Mouse (Mus musculus) kidney, embryonic 14.5 days (tissue): ENCODE results near the gene Pfkl. TPM values are rescaled to one million over a fixed set of nuclear protein-coding genes. Genes with fewer than 3 reads are reported as not detected.

ENCODE experiments used
- ATAC-seq: fragments of 200-750 bp; cut with Nextera tagmentation; 2 replicates; pipeline ENCODE4 v1.8.0; 2017; ENCODE audit warnings: moderate number of reproducible peaks, mild to moderate bottlenecking, moderate TSS enrichment, moderate library complexity; ENCODE audit not compliant: low FRiP score, low TSS enrichment
- H3K27ac ChIP-seq: fragments of 300-500 bp; sonication (generic); 2 replicates; pipeline ENCODE4 v1.5.1; 2014; ENCODE audit warnings: low read depth, mild to moderate bottlenecking, low read length, moderate library complexity, mixed read lengths
- H3K27me3 ChIP-seq: fragments of 300-500 bp; sonication (generic); 2 replicates; pipeline ENCODE4 v1.6.1; 2014; ENCODE audit warnings: mild to moderate bottlenecking, low read length; ENCODE audit not compliant: control insufficient read depth, insufficient read depth
- H3K36me3 ChIP-seq: fragments of 300-500 bp; sonication (generic); 2 replicates; pipeline ENCODE4 v1.6.1; 2014; ENCODE audit warnings: low read length, mixed read lengths; ENCODE audit not compliant: control insufficient read depth, insufficient read depth
- H3K4me1 ChIP-seq: fragments of 300-500 bp; sonication (generic); 2 replicates; pipeline ENCODE4 v1.6.1; 2014; ENCODE audit warnings: low read length, mixed read lengths; ENCODE audit not compliant: control insufficient read depth, insufficient read depth
- H3K4me2 ChIP-seq: fragments of 300-500 bp; sonication (generic); replicated peaks from 2 replicates; pipeline ENCODE4 v1.6.1; 2014; ENCODE audit warnings: low read depth, mild to moderate bottlenecking, low read length
- H3K4me3 ChIP-seq: fragments of 300-500 bp; sonication (generic); 2 replicates; pipeline ENCODE4 v1.5.1; 2014; ENCODE audit warnings: mild to moderate bottlenecking, low read length
- H3K9ac ChIP-seq: fragments of 300-500 bp; sonication (generic); 2 replicates; pipeline ENCODE4 v1.6.1; 2014; ENCODE audit warnings: low read depth, mild to moderate bottlenecking, low read length, moderate library complexity
- H3K9me3 ChIP-seq: fragments of 300-500 bp; sonication (generic); 2 replicates; pipeline ENCODE4 v1.6.1; 2016; ENCODE audit warnings: low read length; ENCODE audit not compliant: control insufficient read depth
- WGBS: fragments of 180-500 bp; shearing (Covaris S2); extraction: QIAGEN DNeasy Blood & Tissue Kit; methylation state at CpG from one replicate; pipeline ENCODE4 v1.1.7; 2014; 5-methylcytosine and 5-hydroxymethylcytosine counted together
- polyA plus RNA-seq: library from polyadenylated mRNA; unstranded; fragments of >200 nt; fragmentation: Nextera tagmentation; extraction: Ambion mirVana; gene quantifications from 2 replicates; pipeline ENCODE4 v1.2.1, GENCODE M21; 2014

The Pfkl gene
- polyA plus RNA-seq, 1 experiment from 2014 or later, result 118 TPM

- peak within 1 kb of the TSS; percentile 77 for H3K4me3 ChIP-seq
- peak within 1 kb of the TSS; percentile 80 for H3K9ac ChIP-seq
- no peaks in the 10 kb centered on the region for H3K9me3 ChIP-seq
- peaks cover 9% of the 10 kb centered on the region; the same call in 1 of the 2 replicates for H3K36me3 ChIP-seq
- H3K4me2 ChIP-seq, result peak within 1 kb of the TSS; percentile 69
- H3K27me3 ChIP-seq, result no peaks in the 10 kb centered on the region
- WGBS, result 2% methylated on average over 56 of the region's 57 CpGs
- H3K4me1 ChIP-seq, result peaks cover 5% of the 10 kb centered on the region; the same call in 1 of the 2 replicates
- peak within 1 kb of the TSS; percentile 51; the same call in 1 of the 2 replicates for H3K27ac ChIP-seq
- peak; percentile 98 for ATAC-seq
These were observed 31.2 kb downstream of the Pfkl start, which contains the start of gene 1810043G02Rik for GRCm38 (mm10) chr10:77978351-77979350. 1810043G02Rik (plus strand) TSS chr10:77978524.

- Histone ChIP-seq H3K36me3 (peaks cover 5% of the 10 kb centered on the region; the same call in 1 of the 2 replicates), H3K9me3 (no peaks in the 10 kb centered on the region), H3K4me1 (peaks cover 5% of the 10 kb centered on the region; the same call in 1 of the 2 replicates), H3K4me3 (no peak overlapping the region), H3K27ac (no peak overlapping the region), H3K4me2 (no peak overlapping the region), H3K9ac (no peak overlapping the region), H3K27me3 (no peaks in the 10 kb centered on the region)
- no peak for ATAC-seq
- 65% methylated on average over 8 of the region's 8 CpGs for WGBS
These were observed 33.3 kb downstream of the Pfkl start for GRCm38 (mm10) chr10:77976458-77977150.

- no peak for ATAC-seq
- Histone ChIP-seq H3K4me1 (peaks cover 5% of the 10 kb centered on the region; the same call in 1 of the 2 replicates), H3K9me3 (no peaks in the 10 kb centered on the region), H3K9ac (no peak overlapping the region), H3K36me3 (no peaks in the 10 kb centered on the region), H3K27ac (no peak overlapping the region), H3K4me3 (no peak overlapping the region), H3K4me2 (no peak overlapping the region), H3K27me3 (0 out of 2 replicates have a peak, but pooled peaks cover under 1% of the 10 kb centered on the region)
- WGBS, result 31% methylated on average over 4 of the region's 4 CpGs
These were observed 34.2 kb downstream of the Pfkl start for GRCm38 (mm10) chr10:77975653-77976052.

- no peak for ATAC-seq
- Histone ChIP-seq H3K4me3 (no peak overlapping the region), H3K27me3 (peaks cover 8% of the 10 kb centered on the region), H3K9me3 (no peaks in the 10 kb centered on the region), H3K27ac (no peak overlapping the region), H3K4me1 (peaks cover 5% of the 10 kb centered on the region; the same call in 1 of the 2 replicates), H3K4me2 (no peak overlapping the region), H3K36me3 (no peaks in the 10 kb centered on the region), H3K9ac (no peak overlapping the region)
- 66% methylated on average over 5 of the region's 5 CpGs for WGBS
These were observed 35.1 kb downstream of the Pfkl start for GRCm38 (mm10) chr10:77974811-77975210.

- Histone ChIP-seq H3K4me2 (no peak overlapping the region), H3K9ac (no peak overlapping the region), H3K4me1 (peaks cover 4% of the 10 kb centered on the region; the same call in 1 of the 2 replicates), H3K9me3 (no peaks in the 10 kb centered on the region), H3K4me3 (no peak overlapping the region), H3K27ac (no peak overlapping the region), H3K27me3 (peaks cover 12% of the 10 kb centered on the region), H3K36me3 (no peaks in the 10 kb centered on the region)
- WGBS, result 68% methylated on average over 5 of the region's 5 CpGs
- no peak for ATAC-seq
These were observed 35.6 kb downstream of the Pfkl start for GRCm38 (mm10) chr10:77974323-77974722.

GRCm38 (mm10) chr10:77971709-77972553 lies 38.0 kb downstream of the Pfkl start:
- Histone ChIP-seq H3K9me3 (no peaks in the 10 kb centered on the region), H3K4me3 (no peak overlapping the region), H3K27ac (no peak overlapping the region), H3K4me2 (no peak overlapping the region), H3K36me3 (no peaks in the 10 kb centered on the region), H3K9ac (no peak overlapping the region), H3K4me1 (no peaks in the 10 kb centered on the region), H3K27me3 (peaks cover 22% of the 10 kb centered on the region)
- WGBS, result 63% methylated on average over 17 of the region's 17 CpGs
- ATAC-seq, result no peak

GRCm38 (mm10) chr10:77971191-77971590 lies 38.7 kb downstream of the Pfkl start:
- no peak for ATAC-seq
- peaks cover 22% of the 10 kb centered on the region for H3K27me3 ChIP-seq
- H3K27ac ChIP-seq, result no peak overlapping the region
- H3K36me3 ChIP-seq, result no peaks in the 10 kb centered on the region
- no peaks in the 10 kb centered on the region for H3K4me1 ChIP-seq
- no peak overlapping the region for H3K4me3 ChIP-seq
- H3K9ac ChIP-seq, result no peak overlapping the region
- H3K4me2 ChIP-seq, result no peak overlapping the region
- 78% methylated on average over 10 of the region's 10 CpGs for WGBS
- H3K9me3 ChIP-seq, result no peaks in the 10 kb centered on the region

- Histone ChIP-seq H3K9ac (0 out of 2 replicates have a peak within 1 kb of the TSS, but pooled peaks have one; percentile 4), H3K36me3 (no peaks in the 10 kb centered on the region), H3K4me3 (peak within 1 kb of the TSS; percentile 32), H3K9me3 (no peaks in the 10 kb centered on the region), H3K27ac (no peak within 1 kb of the TSS), H3K27me3 (peaks cover 22% of the 10 kb centered on the region), H3K4me2 (peak within 1 kb of the TSS; percentile 51), H3K4me1 (no peaks in the 10 kb centered on the region)
- 76% methylated on average over 6 of the region's 6 CpGs for WGBS
- no peak for ATAC-seq
These were observed 39.4 kb downstream of the Pfkl start, which contains the start of gene Trpm2 for GRCm38 (mm10) chr10:77970481-77970880. Trpm2 (minus strand) TSS chr10:77970563.
